In genomic region chr2:135562140-135562890, GRCm38 (mm10) we compare ENCODE assay signal across 9 mouse cellular contexts.
DNase-seq lines count a peak whose midpoint lies in the region; ATAC-seq and TF ChIP-seq lines count a peak whose summit lies in the region.
"Had no signal": no experiment of that assay in that cellular context is flagged by ENCODE, and none has a peak within 500 bp of the region (broad histone marks: within the 10 kb centered on the region; RNA-seq: fewer than 3 reads in every experiment).

No protein-coding gene starts in this region.

- H3K4me2 ChIP-seq in hindbrain, postnatal 0 days (ENCODE audit: low read depth, low read length): no peak overlapping the region
- H3K4me2 ChIP-seq in hindbrain, embryonic 12.5 days (replicated peaks): no peak overlapping the region
- H3K4me2 ChIP-seq in midbrain, embryonic 11.5 days: no peak overlapping the region
- H3K4me2 ChIP-seq: neural tube, embryonic 12.5 days had no signal

- H3K9me3 ChIP-seq in hindbrain, postnatal 0 days (ENCODE audit: low read length): no peaks in the 10 kb centered on the region
- H3K9me3 ChIP-seq in hindbrain, embryonic 12.5 days (replicated peaks): no peaks in the 10 kb centered on the region
- no peaks in the 10 kb centered on the region for H3K9me3 ChIP-seq in midbrain, embryonic 11.5 days (ENCODE audit: control insufficient read depth, low read length)
- H3K9me3 ChIP-seq: neural tube, embryonic 12.5 days had no signal

- no peak overlapping the region for H3K27ac ChIP-seq in hindbrain, postnatal 0 days
- no peak overlapping the region for H3K27ac ChIP-seq in hindbrain, embryonic 12.5 days
- no peak overlapping the region for H3K27ac ChIP-seq in midbrain, embryonic 11.5 days (ENCODE audit: low read depth, low read length)
- H3K27ac ChIP-seq: neural tube, embryonic 12.5 days had no signal

- TF ChIP-seq CTCF in hindbrain, postnatal 0 days (IDR thresholded peaks at IDR 0.05; ENCODE audit: low read depth): no peak

- H3K36me3 ChIP-seq in hindbrain, postnatal 0 days (ENCODE audit: insufficient read depth, low read length): no peaks in the 10 kb centered on the region
- no peaks in the 10 kb centered on the region for H3K36me3 ChIP-seq in hindbrain, embryonic 12.5 days
- H3K36me3 ChIP-seq in midbrain, embryonic 11.5 days (ENCODE audit: control insufficient read depth, insufficient read depth, low read length): no peaks in the 10 kb centered on the region
- H3K36me3 ChIP-seq: neural tube, embryonic 12.5 days had no signal

- DNase-seq in hindbrain, postnatal 0 days (ENCODE audit: low spot score): peak; percentile 40
- DNase-seq in adrenal gland, postnatal 10 days: peak; percentile 80
- peak; percentile 84 for DNase-seq in gastrocnemius, adult 18-20 months (ENCODE audit: low spot score)
- DNase-seq in kidney, postnatal 4 days: peak; percentile 9 to 19
- peak; percentile 86 for DNase-seq in lung, postnatal 10 days
- DNase-seq in urinary bladder, postnatal 4 days (ENCODE audit: low spot score in 2 of 2): peak; percentile 46 to 68
- DNase-seq in midbrain, embryonic 11.5 days (ENCODE audit: low spot score, missing footprints): no peak

- no peaks in the 10 kb centered on the region for H3K4me1 ChIP-seq in hindbrain, postnatal 0 days (ENCODE audit: insufficient read depth, low read length)
- H3K4me1 ChIP-seq in hindbrain, embryonic 12.5 days: no peaks in the 10 kb centered on the region
- H3K4me1 ChIP-seq in midbrain, embryonic 11.5 days (ENCODE audit: control insufficient read depth, insufficient read depth, low read length): no peaks in the 10 kb centered on the region
- H3K4me1 ChIP-seq: neural tube, embryonic 12.5 days had no signal

- no peaks in the 10 kb centered on the region for H3K27me3 ChIP-seq in hindbrain, postnatal 0 days (ENCODE audit: insufficient read depth, low read length)
- no peaks in the 10 kb centered on the region for H3K27me3 ChIP-seq in hindbrain, embryonic 12.5 days
- H3K27me3 ChIP-seq in midbrain, embryonic 11.5 days (ENCODE audit: control insufficient read depth, insufficient read depth, low read length): no peaks in the 10 kb centered on the region
- H3K27me3 ChIP-seq: neural tube, embryonic 12.5 days had no signal

- no peak overlapping the region for H3K4me3 ChIP-seq in hindbrain, postnatal 0 days (ENCODE audit: low read length)
- no peak overlapping the region for H3K4me3 ChIP-seq in hindbrain, embryonic 12.5 days
- H3K4me3 ChIP-seq in midbrain, embryonic 11.5 days (ENCODE audit: low read depth, low read length): no peak overlapping the region
- H3K4me3 ChIP-seq: neural tube, embryonic 12.5 days had no signal

- no peak overlapping the region for H3K9ac ChIP-seq in hindbrain, postnatal 0 days (replicated peaks; ENCODE audit: low read length)
- no peak overlapping the region for H3K9ac ChIP-seq in hindbrain, embryonic 12.5 days
- no peak overlapping the region for H3K9ac ChIP-seq in midbrain, embryonic 11.5 days (ENCODE audit: low read length)
- H3K9ac ChIP-seq: neural tube, embryonic 12.5 days had no signal

- 0 out of 2 replicates have a peak, but pooled peaks have one; percentile 45 for ATAC-seq in hindbrain, postnatal 0 days
- no peak for ATAC-seq in hindbrain, embryonic 12.5 days (ENCODE audit: low FRiP score)
- no peak for ATAC-seq in midbrain, embryonic 11.5 days (ENCODE audit: low FRiP score)

- 74% methylated on average over 10 of the region's 10 CpGs for WGBS in hindbrain, postnatal 0 days
- WGBS in hindbrain, embryonic 12.5 days: 90% methylated on average over 10 of the region's 10 CpGs
- 80% methylated on average over 10 of the region's 10 CpGs for WGBS in midbrain, embryonic 11.5 days
